ENCODE assay signal across 8 mouse cellular contexts in the genomic region with DNA sequence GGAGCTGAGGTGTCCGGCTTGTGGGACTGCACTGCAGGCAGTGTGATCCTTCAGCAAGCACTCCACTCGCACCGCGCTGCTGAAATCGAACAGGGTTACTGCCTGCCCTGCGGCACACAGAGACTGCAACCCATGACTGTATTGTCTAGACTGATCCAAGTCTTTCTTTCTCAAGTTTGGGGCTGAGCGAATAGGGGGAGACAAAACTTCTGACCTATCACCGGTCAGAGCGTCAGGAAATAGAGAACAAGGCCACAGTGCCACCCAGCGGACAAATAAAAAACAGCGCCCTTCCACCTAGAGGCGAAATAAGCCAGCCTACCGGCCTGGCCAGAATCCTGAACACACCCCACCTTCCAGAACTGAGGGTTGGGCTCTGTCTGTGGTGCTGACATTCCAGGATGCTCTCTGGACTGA. TPM values are rescaled to one million over a fixed set of nuclear protein-coding genes. Genes with fewer than 3 reads are reported as not detected.
DNase-seq lines count a peak whose midpoint lies in the region; ATAC-seq lines count a peak whose summit lies in the region.

No protein-coding gene starts in this region.

- DNase-seq in MEL-GATA-1-ER (ENCODE audit: extremely low read depth, low read depth) = peak; percentile 82
- peak; percentile 65 for DNase-seq in cerebellum, adult 8-10 months
- DNase-seq in forelimb bud, embryonic 11.5 days (ENCODE audit: low read depth, low spot score) = peak; percentile 93
- peak; percentile 78 for DNase-seq in layer of hippocampus, adult 9-11 months
- DNase-seq in lung, postnatal 10 days = peak; percentile 91
- peak; percentile 83 for DNase-seq in ovary, postnatal 36 days (ENCODE audit: low spot score)
- peak; percentile 86 for DNase-seq in thymus, postnatal 25 days

- ATAC-seq in hematopoietic stem cell, adult 5-6 weeks (replicated peaks in 1 of 2; ENCODE audit: insufficient read depth in 1 of 2, low FRiP score in 2 of 2, low TSS enrichment in 1 of 2, low read depth in 1 of 2, poor library complexity in 2 of 2, severe bottlenecking in 2 of 2) = peak; percentile 89 to 94

RNA-seq across cellular contexts. Expression of gene Slc23a4, which starts 7.1 kb away (rescaled TPM):
- 0.35 and 1.4 TPM in 2 replicates for total RNA-seq in hematopoietic stem cell, adult 5-6 weeks (2017)

Comparison
In these comparisons a context has a peak if more than half of its experiments do, and no peak if none do; other contexts are left out.
1. Peak in every context shown above with its lines: DNase-seq and ATAC-seq.